Mouse (Mus musculus): ENCODE data around the gene Ckmt1. TPM values are rescaled to one million over a fixed set of nuclear protein-coding genes. Genes with fewer than 3 reads are reported as not detected.
"Not testable (repeated sequence)": the region's sequence is repeated elsewhere in the genome, so short reads cannot be mapped to it uniquely, and the experiment has no call there.

The Ckmt1 gene
- total RNA-seq (2022) = under 1 TPM in 1 of 4 experiments, not detected in 3; 0.48 TPM

DNA sequence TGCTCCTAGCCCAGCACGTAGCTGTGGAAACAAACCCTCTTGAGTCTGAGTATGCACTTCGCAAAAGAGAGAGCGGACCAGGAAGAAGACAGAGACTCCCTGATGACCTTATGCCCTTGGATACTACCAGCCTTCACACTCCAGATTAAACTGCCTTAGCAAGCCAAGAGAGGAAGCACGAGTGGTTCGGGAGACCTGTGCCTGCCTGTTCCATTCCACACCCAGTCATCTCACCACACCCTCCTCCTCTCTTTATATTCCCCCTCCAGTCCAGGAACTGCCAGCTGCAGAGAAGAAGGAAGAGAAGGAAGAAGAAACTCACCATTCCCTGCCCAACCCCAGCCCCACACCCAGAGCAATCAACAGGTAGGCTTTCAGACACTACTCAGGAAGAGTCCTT lies at the start of gene Ckmt1:
Gene Ckmt1, plus strand, starts transcription at position 221 of the 400 bp plus-strand sequence.
- no peak for DNase-seq (ENCODE audit: low spot score in 2 of 2)

GRCm38 (mm10) chr2:121308997-121309416 lies 48.5 kb upstream of the Ckmt1 start:
- no peak for DNase-seq (ENCODE audit: low spot score in 2 of 2)

- DNase-seq (ENCODE audit: low spot score in 2 of 2) = no peak
These were observed 41.2 kb upstream of the Ckmt1 start for GRCm38 (mm10) chr2:121316278-121316677.

- DNase-seq (ENCODE audit: low spot score in 2 of 2) = no peak
These were observed 34.5 kb upstream of the Ckmt1 start for GRCm38 (mm10) chr2:121323041-121323440.

DNA sequence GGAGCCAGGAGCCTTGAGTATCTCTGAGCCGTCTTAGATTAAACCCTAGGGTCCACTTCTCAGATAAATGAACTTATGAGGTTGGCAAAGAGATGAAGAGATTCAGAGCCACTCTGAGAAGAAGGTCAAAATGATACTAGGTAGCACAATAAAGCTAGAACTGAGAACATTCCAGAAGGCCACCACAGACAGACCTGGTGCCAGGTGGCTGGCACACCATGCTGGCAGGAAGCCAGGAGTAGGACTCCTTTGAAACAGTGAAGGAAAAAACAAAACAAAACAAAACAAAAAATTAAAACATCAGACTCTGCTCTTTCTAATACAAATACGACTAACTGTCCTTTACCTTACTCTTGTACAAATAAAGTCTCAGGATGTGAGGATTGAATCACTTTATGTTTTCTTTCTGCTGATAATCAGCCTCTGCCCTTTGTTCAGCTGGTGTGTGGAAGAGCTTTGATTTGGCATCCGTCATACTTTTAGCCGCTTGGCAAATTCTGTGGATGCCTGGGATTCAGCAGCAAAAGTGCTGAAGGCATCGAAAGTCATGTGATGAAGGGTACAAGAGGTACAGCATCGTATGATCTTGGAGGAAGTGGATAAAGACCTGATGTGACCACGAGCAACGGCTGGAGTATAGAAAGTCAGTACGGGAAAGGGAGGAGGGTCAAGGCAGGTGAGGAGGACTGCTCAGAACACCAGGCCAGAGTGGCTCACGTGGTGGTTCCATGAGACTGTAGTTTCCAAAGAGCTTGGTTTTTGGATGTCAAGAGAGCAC lies 33.6 kb upstream of the Ckmt1 start:
- no peak for DNase-seq (ENCODE audit: low spot score in 2 of 2)

DNA sequence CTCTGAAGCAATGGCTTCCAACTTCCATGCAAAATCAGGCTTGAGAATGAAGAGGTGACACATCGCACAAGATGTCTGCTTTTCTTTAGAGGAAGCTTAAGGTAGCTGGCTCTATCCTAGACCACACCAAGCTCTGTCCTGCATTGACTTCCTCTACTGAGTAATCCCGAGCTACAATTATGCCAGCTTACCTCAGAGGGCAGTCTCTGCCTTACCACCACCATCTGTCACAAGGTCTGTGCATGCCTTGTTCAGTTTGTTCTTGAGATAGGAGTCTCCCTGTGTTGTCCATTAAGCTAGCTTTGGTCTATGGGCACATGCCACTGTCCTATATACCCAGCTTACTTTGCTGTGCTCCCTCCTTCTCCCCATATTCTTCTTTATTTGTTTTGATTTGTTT lies 28.0 kb upstream of the Ckmt1 start:
- DNase-seq (ENCODE audit: low spot score in 2 of 2) = no peak

DNA sequence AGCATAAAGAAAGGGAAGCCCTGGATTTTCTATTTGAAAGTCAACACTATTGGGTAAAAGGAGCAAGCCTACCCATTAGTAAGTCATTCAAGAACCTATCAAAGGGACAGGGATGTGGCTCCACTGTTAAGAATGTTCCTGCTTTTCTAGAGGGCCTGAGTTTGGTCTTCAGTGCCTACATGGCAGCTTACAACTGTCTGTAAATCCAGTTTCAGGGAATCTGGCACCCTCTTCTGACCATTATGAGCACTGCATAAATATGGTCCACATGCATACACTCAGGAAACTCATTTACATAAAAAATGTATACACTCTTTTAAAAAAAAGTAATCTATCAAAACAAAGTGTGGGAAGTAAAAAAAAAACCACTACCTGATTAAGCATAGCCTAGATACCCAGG lies 18.5 kb upstream of the Ckmt1 start:
- DNase-seq (ENCODE audit: low spot score in 2 of 2) = no peak

DNA sequence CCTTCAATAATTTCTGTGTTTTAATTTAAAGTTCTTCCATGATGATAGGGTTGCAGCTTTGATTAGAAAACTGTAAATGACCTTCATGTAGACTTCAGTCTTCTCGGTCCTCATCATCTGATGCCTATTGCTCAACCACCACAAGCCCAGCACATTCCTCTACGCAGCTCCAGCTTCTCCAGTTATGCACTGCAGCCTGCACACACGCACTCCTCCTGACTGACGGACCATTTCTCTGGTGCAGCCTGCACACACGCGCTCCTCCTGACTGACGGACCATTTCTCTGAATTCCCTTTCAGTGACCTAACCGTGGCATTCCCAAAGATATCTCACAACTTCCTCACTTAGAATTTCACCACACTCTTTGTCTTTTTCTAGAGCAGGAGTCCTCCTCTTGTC lies 4.4 kb upstream of the Ckmt1 start:
- DNase-seq (ENCODE audit: low spot score in 2 of 2) = peak in 1 of 2 experiments; percentile 28

GRCm38 (mm10) chr2:121354378-121354777 lies 3.1 kb upstream of the Ckmt1 start:
- DNase-seq (ENCODE audit: low spot score in 2 of 2) = no peak

DNA sequence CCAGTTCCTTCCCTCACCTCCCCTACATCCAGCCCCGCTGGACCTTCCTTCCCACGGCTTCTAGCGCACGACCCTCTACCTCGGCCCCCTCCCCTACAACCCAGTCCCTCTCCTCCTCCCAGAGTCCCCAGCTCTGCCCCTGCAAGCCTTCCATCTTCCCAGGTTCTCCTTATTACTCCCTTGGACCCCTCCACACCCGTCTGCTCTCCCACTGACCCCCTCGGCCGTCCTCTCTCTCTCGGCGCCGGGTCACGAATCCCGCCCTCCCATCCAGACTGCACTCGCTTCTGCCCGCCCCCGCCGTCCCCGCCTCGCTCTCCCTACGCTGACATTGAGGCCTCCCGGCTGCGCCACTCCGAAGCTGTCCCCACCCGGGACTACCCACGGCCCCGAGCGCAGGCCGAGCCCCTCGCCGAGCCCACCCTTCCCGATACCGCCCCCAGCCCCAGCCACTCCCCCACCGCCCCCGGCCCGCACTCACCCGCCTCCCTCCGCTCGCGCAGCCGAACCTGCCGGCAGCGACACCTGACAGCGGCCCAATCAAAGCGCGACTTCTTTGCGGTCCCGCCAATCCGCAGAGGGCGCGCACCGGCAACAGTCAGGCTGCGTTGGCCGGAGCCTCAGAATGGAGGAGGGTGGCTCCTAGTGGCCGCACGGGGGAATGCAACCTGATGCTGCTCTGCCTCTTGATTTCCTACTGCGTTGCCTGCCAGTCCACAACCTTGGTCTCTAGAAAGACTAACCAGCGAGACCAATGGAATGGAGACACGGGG lies 2.5 kb upstream of the Ckmt1 start, which contains the start of gene Ppip5k1:
Gene Ppip5k1, minus strand, starts transcription at position 577 of the 773 bp plus-strand sequence.
- peak; percentile 93 to 96 for DNase-seq (ENCODE audit: low spot score in 2 of 2)

DNA sequence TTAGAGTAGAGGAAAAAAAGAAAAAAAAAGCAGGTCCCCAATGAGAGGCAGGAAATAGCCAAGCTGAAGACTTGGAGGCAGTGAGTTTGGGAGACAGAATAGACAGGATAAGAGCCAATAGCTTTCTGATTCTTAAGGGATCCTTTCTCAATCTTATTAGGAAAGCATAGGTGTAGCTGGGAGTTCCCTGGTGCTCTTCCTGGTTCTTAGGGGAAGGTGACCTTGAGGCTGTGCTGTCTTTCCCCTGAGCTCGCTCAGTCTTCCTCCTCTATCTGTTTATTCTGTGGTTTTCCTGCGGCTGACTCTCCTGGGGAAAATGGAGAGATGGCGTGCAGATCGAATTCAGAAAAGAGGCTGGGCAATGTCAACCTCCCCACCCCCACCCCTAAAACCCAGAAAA lies 447 bp downstream of the Ckmt1 start:
- no peak for DNase-seq (ENCODE audit: low spot score in 2 of 2)

GRCm38 (mm10) chr2:121358381-121358780 lies 867 bp downstream of the Ckmt1 start:
- no peak for DNase-seq (ENCODE audit: low spot score in 2 of 2)

DNA sequence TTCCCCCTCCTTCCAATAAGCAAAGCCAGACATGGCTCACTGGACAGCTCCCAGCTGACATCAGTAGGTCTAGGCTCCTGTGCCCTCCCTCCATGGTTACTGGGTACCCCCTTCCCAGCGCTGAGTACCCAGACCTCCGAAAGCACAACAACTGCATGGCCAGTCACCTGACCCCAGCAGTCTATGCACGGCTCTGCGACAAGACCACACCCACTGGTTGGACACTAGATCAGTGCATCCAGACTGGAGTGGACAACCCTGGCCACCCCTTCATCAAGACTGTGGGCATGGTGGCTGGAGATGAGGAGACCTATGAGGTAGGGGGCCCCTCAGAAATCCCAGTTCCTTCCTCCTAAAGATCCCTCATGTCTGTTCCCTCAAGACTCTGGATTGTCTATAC lies 1.9 kb downstream of the Ckmt1 start:
- DNase-seq (ENCODE audit: low spot score in 2 of 2) = no peak

DNA sequence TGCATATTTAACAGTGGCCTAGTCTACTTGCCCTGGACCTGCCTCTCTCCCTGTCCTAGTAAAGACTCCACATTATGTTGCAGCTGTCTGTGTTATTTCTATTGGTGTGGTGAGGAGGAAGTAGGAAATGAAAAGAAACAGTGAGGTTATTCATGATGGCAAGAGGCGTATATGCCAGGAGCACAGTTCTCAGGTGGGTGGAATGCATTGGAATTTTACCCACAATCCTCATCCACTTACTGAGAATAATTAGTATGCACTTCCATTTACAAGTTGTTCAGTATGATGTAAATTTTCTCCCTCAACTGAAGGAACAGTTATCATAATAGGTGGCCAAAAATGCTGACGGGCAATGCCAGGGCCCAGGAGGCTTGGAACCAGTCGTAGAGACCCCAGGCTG lies 6.1 kb downstream of the Ckmt1 start:
- no peak for DNase-seq (ENCODE audit: low spot score in 2 of 2)

DNA sequence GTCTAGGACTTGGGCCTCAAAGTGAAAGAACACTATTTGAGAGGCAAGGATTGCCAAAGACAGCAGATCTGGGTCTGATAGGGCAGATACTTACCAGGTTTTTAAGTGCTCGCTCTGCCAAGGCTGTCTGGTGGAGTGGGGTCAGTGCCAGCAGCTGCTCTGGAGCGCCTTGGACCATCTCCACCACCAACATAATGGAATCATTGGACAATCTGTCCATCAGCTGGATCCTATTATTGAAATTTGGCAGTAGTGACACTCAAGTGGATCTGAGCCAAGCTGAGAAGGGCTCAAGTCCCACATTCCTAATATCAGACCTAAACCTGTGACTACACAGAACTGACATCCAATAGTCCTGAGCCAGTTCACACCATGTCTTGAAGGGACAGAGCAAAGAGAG lies 11.3 kb downstream of the Ckmt1 start:
- no peak for DNase-seq (ENCODE audit: low spot score in 2 of 2)

GRCm38 (mm10) chr2:121370921-121371320 lies 13.4 kb downstream of the Ckmt1 start:
- DNase-seq (ENCODE audit: low spot score in 2 of 2) = no peak

DNA sequence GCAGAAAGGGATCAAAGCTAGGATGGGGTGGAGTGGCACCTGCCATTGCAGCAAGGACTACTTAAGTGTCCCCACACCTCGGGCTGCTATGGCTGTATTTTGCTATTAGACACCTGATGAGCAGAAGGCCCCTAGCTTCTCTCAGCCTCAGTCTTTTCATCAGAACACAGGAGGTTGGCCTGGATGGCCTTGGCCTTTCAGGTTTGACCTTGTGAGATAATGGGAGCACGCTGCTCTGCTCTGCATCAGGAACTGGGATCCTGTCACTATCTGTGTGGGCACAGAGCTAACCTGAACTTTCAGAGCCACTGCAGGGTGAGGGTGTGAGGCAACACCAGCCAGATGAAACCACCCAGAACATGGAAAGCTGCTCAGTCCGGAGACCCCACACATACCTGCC lies 14.8 kb downstream of the Ckmt1 start:
- no peak for DNase-seq (ENCODE audit: low spot score in 2 of 2)

GRCm38 (mm10) chr2:121374766-121375165 lies 17.3 kb downstream of the Ckmt1 start:
- DNase-seq (ENCODE audit: low spot score in 2 of 2) = no peak

- DNase-seq (ENCODE audit: low spot score in 2 of 2) = not testable (repeated sequence)
These were observed 29.6 kb downstream of the Ckmt1 start, which contains the start of gene Strc for GRCm38 (mm10) chr2:121386961-121387575. TSS of gene Strc (minus strand) at chr2:121387168.

- DNase-seq (ENCODE audit: low spot score in 2 of 2) = peak in 1 of 2 experiments; percentile 31
These were observed 39.1 kb downstream of the Ckmt1 start for GRCm38 (mm10) chr2:121396624-121397023.

DNA sequence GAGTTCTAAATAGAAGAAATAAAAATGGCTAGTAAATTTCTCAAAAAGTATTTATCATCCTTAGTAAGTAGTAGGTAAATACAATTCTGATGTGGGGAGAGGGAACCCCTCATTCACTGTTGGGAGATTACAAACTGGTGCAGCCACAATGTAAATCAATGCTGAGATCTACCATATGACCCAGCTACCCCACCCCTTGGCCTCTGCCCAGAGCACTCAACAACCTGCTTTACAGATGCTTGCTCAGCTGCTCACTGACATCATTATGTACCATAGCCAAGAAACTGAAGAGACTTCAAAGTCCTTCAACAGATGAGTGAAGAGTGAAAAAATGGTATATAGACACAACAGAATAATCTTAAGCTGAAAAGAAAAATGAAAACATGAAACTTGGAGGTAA lies 45.8 kb downstream of the Ckmt1 start:
- DNase-seq (ENCODE audit: low spot score in 2 of 2) = no peak

DNA sequence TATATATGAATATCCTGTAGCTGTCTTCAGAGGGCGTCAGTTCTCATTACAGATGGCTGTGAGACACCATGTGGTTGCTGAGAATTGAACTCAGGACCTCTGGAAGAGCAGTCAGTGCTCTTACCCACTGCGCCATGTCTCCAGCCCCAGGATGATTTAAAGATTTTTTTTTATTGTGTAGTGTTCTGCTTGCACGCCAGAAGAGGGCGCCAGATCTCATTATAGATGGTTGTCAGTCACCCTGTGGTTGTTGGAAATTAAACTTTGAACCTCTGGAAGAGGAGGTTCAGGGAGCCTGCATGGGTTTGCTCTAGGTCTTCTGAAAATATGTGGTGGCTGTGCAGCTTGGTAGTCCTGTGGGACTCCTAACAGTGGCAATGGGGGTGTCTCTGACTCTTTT lies 50.6 kb downstream of the Ckmt1 start:
- no peak for DNase-seq (ENCODE audit: low spot score in 2 of 2)
